Mouse (Mus musculus): ENCODE results near the gene Unc45a.

Unc45a gene

DNA sequence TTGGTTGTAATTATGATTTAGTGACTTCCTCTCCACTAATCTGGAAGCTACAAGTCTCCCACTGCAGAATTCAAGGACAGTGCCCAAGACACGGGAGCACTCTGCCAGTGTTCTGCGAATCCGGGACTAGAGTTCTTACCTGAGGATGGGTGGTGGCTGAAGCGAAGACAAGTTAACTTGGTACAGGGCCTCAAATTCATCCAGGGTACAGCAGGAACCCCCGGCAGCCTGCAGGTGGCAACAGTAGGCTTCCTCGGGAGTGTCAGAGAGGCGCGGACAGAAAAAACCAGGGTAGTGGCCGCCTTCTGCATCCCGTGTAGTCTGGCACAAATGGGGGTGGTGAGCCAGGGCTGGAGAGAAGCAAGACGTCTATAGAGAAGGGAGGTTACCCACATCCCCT lies at the start of gene Unc45a:
Unc45a (minus strand) TSS at position 213 of the 400 bp plus-strand sequence.
- no peak for DNase-seq (ENCODE audit: low read depth, low spot score)

DNA sequence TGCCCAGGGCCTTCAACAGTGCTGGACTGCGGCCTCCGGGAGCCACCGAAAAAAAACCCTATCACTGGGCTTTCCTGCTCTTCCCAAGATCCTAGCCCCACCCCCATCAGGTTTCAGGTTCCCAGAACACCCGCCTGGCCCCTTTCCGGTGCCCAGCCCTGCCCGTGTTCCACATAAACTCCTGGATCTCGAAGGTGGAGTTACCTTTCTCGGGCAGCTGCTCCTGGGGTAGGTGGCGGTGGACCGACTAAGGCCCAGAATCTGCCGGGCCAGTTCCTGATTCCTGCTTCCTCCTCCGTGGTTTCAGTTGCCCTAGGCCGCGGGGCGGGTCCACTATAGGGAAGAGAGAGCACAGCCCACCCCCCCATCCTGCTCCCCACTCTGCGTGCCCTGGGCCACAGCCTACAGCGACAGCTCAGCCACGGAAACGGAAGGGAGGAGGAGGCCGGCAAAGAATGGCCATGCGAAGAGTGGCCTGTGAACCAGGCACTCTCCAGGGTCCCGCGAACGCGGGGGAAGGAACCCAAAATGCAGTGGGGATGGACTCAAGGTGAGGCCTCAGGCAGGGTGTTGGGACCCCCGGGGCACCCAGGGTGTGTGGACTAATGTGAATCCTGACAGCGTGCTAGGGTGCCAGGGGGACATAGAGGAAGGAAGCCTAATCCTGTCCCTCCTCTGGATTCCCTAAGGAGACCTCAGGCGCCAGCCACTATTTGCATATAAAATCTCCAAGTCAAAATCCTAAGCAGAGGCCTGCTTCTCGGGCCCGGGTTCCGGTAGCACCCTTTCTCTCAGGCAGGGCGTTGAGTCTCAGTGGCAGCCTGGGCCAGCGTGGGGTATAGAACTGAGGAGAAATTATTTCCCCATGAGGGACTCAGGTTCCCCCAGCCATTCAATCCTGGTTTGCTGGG lies 47.1 kb upstream of the Unc45a start, which contains the start of gene Fes:
Fes (minus strand) TSS at position 314 of the 911 bp plus-strand sequence.
- DNase-seq (ENCODE audit: low read depth, low spot score) = no peak

GRCm38 (mm10) chr7:80387033-80387632 lies 46.3 kb upstream of the Unc45a start:
- no peak for DNase-seq (ENCODE audit: low read depth, low spot score)

DNA sequence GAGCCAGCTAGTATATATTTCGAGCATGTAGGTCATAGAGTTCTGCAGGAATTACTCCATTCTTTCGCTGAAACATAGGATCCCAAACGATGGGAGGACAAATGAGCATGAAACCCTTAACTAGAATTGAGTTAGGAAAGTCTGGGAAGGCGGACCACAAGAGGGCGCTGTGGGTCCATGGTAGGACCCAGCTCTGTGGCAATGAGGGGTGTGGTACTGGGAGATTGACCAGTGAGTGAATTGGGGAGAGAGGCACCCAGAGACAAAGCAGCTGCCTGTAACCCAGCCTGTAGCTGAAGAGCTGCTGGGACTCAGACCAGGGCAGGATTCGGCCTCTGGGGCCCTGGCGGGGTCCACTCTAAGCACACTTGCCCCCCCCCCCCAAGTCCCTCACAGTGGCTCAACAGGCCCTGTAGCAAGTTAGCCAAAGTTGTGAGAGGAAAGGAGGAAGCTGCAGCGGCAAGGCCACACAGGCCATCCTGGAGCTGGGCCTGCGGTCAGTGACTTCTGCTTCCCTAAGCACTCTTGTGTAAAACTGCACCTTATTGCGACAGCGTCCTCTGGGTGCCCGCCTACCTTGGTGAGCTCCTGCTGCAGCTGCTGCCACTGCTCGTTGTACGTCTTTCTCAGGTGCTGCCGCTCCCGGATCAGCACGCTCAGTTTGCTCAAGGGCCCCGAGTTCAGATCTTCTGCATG lies 45.6 kb upstream of the Unc45a start:
- peak; percentile 65 for DNase-seq (ENCODE audit: low read depth, low spot score)

GRCm38 (mm10) chr7:80382919-80383318 lies 42.1 kb upstream of the Unc45a start:
- no peak for DNase-seq (ENCODE audit: low read depth, low spot score)

- DNase-seq (ENCODE audit: low read depth, low spot score) = no peak
Observed at GRCm38 (mm10) chr7:80379531-80379930, 38.7 kb upstream of the Unc45a start.

DNA sequence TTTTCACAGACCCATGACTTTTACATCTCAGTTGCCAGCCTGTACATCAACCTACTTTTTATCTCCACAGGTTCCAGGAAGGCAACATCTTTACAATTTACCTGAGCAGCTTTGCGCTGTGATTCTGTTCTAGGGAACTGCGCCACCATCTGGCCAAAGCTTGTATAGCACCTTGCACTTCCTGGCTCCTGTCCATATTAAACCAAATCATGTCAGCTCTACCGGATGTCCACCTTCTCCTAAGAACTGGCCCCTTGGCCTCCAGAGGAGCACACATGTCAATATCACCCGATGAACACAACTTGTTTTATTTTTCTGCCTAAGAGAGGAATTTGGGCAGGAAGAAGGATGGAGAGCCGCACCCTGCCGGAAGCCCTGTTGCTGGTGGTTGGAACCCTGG lies 36.7 kb upstream of the Unc45a start:
- no peak for DNase-seq (ENCODE audit: low read depth, low spot score)

DNA sequence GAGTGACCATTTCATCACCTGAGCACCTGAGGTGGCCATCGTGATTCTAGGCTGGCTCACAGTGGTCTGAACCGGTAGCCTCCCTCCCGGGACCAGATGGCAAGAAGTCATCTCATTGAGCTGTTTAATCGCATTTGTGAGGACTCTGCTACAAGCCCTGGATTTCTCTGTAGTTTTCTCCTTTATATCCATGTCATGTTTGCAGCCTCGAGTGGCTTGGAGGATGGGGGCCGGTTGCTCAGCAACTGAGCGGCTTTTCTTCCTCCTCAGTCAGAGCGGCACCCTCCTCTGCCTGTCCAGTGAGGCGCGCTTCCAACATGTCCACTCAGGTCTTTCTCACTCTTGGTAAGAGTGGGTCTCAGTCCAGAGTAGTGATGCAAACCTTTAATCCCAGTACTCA lies 35.4 kb upstream of the Unc45a start:
- DNase-seq (ENCODE audit: low read depth, low spot score) = no peak

DNA sequence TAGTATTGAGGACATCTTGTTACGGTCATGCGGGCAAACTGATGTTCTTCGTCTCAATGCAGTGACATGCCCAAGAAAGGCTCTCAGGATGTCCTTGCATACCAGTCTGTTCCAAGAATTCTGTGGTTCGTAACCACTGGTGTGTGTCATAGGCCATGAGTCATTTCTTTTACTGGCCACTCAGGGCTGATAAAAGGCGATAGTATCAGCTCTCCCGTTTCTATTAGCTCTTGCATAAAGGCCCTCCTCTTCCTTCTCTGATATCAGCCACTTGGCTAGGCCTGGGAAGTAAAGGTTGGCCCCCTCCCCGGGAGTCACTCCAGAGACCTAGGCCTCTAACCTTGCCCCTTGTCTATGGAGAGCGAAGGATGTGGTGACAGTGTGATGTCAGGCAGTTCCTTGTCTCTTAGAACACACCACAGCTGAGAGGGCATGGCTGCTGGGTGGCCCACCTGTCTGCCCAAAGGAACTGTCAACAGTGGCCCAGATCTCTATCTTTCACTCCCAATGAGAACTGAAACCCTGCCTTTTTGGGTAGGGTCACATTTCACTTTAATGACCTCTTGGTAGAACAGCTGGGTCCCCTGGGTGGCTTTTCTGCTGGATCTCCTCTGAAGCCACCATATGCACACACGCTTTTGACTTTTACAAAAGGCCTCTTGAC lies 34.7 kb upstream of the Unc45a start:
- no peak for DNase-seq (ENCODE audit: low read depth, low spot score)

DNA sequence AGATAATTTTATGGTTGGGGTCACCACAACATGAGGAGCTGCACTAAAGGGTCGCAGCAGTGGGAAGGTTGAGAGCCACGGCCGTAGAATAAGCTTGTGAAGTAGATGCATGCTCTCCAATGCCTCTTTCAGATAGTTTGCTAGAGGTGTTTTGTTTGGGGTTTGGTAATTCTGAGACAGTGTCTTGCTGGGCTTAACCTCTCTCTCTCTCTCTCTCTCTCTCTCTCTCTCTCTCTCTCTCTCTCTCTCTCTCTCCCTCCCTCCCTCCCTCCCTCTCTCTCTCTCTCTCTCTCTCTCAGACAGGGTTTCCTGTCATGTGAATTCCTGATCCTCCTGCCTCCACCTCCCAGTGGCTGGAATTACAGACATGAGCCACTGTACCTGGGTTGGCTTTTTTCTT lies 33.9 kb upstream of the Unc45a start:
- no peak for DNase-seq (ENCODE audit: low read depth, low spot score)

- no peak for DNase-seq (ENCODE audit: low read depth, low spot score)
Observed at GRCm38 (mm10) chr7:80374280-80374679, 33.5 kb upstream of the Unc45a start.

- DNase-seq (ENCODE audit: low read depth, low spot score) = no peak
Observed at GRCm38 (mm10) chr7:80373850-80374249, 33.0 kb upstream of the Unc45a start.

DNA sequence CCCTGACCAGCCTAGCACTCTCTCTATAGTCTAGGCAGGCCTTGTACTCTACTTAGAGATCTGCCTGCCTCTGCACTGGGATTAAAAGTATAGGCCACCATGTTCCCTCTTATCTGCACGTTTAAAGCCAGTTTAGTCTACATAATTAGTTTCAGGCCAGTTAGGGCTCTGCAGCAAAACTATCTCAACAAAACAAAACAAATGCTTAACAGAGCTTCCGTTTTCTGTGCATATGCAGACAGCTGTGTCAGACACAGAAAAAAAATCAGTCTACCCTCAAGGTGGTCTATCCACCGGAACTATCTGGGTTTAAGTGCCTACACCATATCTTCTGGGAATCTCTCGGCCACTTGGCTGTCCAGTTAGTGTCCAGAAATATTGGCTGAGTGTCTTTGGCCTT lies 32.5 kb upstream of the Unc45a start:
- DNase-seq (ENCODE audit: low read depth, low spot score) = no peak

DNA sequence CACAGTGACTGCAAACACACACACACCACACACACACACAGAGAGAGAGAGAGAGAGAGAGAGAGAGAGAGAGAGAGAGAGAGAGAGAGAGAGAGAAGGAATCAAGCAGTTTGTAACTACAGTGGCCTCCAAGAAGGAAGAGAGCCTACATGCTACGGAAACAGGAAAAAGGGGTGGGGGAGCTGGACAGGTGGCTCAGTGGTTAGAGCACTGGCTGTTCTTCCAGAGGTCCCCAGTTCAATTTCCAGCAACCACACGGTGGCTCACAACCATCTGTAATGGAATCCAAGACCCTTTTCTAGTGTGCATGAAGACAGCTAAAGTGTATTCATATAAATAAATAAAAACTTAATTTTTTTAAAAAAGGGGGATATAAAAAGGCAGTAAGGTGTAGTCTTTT lies 31.9 kb upstream of the Unc45a start:
- no peak for DNase-seq (ENCODE audit: low read depth, low spot score)

DNA sequence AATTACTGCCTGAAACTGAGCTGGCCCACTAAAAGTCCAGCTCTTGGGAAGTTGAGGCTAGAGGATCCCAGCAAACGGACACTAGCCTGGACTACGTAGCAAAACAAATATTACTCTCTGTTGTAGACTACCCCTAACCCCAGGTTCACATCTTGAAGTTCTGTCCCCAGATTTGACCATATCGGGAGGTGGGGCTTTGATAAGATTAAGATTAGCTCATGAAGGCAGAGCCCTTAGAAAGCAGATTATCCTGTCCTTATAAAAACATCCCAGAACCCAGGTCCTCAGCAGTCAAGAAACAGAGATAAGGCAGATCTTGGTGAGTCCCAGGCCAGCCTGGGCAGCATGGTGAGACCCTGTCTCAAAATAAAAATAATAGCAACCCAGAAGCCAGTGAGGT lies 31.4 kb upstream of the Unc45a start:
- DNase-seq (ENCODE audit: low read depth, low spot score) = no peak

GRCm38 (mm10) chr7:80371041-80371751 lies 30.4 kb upstream of the Unc45a start, which contains the start of gene Man2a2:
Man2a2 (minus strand) TSS chr7:80371375.
- no peak for DNase-seq (ENCODE audit: low read depth, low spot score)

- DNase-seq (ENCODE audit: low read depth, low spot score) = peak; percentile 79
Observed at GRCm38 (mm10) chr7:80370649-80371040, 29.8 kb upstream of the Unc45a start.

DNA sequence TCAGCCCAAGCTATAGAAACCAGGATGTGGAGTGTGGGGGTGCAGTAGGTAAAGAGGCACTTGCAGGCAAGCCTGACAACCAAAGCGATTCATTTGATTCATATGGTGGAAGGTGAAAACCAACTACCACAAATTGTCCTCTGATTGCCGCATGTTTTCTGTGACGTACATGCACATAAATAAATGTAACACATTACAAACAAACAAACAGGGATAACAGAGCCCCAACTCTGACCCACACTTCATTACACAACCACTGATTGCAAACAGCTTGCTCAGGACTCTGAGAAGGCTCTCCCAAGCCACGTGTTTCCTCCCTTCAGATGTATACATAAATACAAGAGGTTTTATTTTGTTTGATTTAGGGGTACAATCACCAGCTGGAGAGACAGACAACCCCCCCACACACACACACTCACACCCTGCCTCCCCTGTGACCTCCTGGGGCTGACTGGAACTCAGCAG lies 29.2 kb upstream of the Unc45a start:
- no peak for DNase-seq (ENCODE audit: low read depth, low spot score)

DNA sequence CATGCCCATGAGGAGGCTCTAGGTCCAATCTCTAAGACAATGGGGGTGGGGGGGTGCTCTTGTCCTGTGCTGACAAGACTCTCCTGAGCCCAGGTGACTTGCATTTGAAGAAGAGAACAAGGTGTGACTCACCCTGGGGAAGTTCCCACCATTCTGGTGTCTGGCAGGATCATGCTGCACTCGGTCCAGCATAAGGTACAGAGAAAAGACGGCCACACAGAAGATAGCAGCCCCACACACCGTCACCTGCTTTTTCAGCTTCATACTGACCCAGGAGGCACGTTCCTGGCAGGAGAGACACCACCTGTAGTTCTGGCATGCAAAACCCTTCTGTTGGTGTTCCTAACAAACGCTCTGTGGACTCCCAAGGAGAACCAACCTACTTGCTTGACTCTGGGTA lies 28.7 kb upstream of the Unc45a start:
- no peak for DNase-seq (ENCODE audit: low read depth, low spot score)

DNA sequence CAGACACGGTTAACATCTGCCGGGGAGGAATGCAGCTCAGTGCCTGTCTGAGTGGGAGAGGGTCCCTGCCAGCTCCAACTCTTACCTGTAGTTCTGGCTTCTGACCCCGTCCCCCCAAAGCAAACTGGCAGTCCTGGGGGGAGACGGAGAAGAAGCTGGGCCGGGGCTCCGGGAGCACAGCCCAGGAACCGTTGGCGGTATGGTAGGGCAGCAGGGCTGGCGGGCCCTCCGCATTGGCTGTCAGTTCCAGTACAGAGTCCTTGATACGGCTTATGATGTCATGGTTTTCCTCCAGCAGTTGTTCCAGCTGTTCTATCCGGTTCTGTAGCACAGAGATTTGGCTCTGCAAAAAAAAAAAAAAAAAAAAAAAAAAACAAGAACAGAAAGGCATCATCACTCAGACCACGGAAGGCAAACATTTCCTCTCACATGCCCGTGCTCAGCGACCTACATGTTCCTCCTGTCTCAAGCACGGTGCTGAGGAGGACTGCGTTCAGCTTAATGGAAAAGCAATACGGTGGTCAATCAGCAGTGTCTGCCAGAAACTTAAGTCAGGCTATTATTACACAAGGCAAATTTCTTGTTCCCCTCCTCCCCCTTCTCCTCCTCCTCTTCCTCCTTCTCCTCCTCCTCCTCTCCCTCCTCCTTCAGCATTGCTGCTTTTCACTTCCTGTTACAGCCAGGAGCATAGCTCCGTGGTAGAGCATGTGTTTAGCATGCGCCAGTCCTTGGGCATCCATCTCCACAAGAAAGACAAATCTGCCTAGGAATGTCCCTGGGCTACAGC lies 28.0 kb upstream of the Unc45a start:
- DNase-seq (ENCODE audit: low read depth, low spot score) = no peak

Measured in WW6 (cell line).